Mouse (Mus musculus) NIH3T3 (cell line): ENCODE results near the gene 1700013G24Rik.

Experiments
- DNase-seq: peaks from one replicate; pipeline ENCODE4 v3.0.0-alpha.2; 2012; ENCODE audit warnings: low read depth

Gene 1700013G24Rik

GRCm38 (mm10) chr4:137476065-137476760, 23.1 kb downstream of the 1700013G24Rik start:
- DNase-seq = peak; percentile 83

- DNase-seq = peak; percentile 82
Measured at GRCm38 (mm10) chr4:137476761-137477237, 23.7 kb downstream of the 1700013G24Rik start.

GRCm38 (mm10) chr4:137477611-137478010, 24.5 kb downstream of the 1700013G24Rik start:
- DNase-seq = no peak

DNA sequence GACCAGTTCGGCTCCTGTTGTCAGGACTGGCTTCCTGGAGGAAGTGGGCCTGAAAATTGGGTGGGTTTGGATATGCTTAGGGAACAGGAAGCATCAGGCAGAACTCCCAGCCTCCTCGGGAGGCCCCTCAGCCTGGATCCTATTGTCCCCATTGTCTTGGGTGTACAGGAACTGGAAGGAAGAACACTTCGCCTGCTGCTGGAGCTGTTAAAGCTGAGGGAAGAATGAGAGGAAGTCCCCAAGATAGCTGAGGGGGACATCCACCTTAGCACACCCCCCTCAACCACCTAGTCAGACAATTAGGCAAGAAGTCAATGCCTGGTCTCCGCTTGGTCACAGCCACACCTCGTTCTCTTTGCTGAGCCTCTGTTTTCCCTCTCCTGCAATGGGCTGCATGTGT, 25.2 kb downstream of the 1700013G24Rik start:
- no peak for DNase-seq

GRCm38 (mm10) chr4:137479757-137480156, 26.7 kb downstream of the 1700013G24Rik start:
- DNase-seq = no peak

DNA sequence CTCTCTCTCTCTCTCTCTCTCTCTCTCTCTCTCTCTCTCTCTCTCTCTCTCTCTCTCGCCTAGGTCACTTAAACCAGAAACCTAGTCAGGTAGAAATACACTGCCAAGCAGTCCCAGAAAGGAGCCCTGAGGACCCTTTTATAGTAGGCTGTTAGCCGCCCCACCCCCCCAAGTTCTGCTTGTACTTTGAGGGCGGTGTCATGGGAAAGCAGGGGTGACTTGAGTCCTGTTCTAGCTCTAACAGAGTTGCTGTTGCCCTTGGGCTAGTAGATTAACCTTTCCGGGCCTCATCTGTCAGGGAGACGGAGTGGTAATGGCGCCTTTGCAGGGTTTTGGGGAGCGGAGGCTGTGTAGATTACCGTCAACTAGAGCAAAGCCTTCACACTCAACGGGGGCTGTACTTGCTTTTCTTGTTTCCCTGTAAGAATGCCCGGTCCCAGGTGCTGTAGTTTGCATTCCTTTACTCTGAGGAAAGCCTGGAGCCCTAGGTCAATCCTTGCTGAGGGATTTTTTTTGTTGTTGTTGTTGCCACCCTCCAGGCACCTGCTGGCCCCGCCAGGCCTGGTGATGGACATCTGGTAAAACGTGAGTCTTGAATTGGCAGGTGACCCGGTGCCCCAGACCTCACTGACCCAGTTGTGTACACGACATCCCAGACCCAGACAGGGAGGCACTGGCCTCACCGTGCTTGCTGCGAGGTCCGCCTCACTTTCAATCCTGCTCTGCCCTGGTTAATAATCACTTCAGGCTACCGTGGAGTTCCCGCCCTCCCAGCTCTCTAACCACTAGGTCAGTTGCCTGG, 27.3 kb downstream of the 1700013G24Rik start:
- no peak for DNase-seq

GRCm38 (mm10) chr4:137480993-137481340, 27.9 kb downstream of the 1700013G24Rik start:
- no peak for DNase-seq

GRCm38 (mm10) chr4:137481381-137482030, 28.4 kb downstream of the 1700013G24Rik start:
- DNase-seq = no peak

GRCm38 (mm10) chr4:137483871-137484270, 30.8 kb downstream of the 1700013G24Rik start:
- DNase-seq = no peak

GRCm38 (mm10) chr4:137484586-137484985, 31.5 kb downstream of the 1700013G24Rik start:
- peak; percentile 61 for DNase-seq

DNA sequence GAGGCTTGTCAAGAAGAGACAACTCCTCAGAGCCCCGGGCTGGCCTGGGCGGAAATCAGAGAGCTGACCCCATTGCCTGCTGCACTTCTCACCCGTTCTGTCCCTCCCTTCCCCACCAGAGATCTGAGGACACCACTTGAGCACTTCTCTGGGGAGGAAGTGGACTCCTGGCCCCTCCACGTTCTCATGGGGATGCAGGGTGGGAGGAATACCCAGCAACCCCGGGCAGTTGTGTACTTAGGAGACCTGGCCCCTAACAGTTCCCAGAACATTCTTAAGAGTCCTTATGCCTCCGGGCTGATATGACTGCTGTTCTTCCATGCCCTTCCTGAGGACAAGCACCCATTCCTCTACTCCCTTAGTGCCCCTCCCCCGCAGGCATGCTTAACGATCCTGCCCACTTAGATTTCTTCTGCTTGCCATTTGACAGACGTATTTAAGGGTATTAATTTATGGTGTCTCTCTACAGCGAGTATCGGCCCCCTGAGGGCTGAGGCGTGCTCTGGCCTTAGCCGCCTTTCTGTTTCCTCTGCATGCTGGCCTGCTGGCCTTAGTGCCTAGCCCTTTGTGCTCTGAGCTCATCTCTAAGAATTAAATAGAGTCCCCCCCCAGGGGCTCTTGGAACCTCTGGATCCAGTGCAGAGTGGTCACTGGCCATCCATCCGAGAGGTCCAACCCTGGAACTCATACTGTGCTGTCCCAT, 32.3 kb downstream of the 1700013G24Rik start:
- no peak for DNase-seq

- peak; percentile 44 for DNase-seq
Measured at GRCm38 (mm10) chr4:137486081-137487014, 33.3 kb downstream of the 1700013G24Rik start.

DNA sequence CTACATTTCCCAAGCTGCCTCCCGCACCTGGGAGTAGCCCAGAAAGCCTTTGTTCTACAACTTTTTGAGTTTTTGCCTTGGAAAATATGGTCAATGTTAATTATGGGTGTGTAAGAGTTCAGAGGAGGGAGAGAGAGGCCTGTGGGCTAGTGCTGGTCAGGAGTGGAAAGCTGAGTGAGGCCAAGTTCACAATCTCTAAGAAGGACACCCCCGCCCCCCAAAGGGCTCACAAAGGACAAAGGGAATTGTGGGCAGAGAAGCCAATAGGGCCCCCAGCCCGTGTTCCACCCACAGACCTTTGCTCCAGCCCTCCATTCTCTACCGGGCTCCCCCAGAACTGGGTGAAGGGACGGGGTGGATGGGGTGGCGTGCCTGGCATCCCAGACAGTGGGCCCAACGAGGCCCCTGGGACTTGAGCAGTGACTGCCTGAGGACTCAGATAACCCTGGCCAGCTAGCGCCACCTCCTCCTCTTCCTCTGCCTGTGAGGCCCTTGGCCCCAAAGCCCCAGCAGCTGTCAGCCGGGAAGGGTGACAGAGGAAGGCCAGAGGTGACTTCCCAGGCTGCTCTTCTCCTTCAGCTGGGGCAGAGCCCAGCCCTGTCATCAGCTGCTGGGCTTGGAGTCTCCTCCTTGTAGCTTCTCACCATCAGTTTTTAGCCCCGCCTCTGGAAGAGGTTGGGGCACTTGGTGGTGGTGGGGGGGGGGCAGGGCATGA, 34.4 kb downstream of the 1700013G24Rik start:
- DNase-seq = no peak

DNA sequence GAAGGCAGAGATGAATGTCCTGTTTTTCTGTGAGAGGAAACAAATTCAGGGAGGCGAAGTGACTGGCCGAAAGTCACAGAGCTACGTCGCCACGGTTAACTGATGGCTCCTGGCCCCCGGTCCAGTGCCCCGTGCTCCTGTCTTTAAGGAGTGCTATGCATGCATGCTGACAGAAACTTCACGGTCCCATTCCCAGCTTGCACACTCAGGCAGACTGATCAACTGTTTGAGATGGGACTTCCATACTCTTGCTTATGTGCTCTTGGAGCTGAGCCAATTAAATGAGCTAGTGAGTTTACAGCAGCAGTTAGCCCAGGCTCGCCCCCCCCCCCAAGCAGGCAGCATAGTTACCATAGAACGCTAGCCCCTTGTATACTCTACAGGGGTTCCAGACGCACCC, 35.0 kb downstream of the 1700013G24Rik start:
- no peak for DNase-seq

DNA sequence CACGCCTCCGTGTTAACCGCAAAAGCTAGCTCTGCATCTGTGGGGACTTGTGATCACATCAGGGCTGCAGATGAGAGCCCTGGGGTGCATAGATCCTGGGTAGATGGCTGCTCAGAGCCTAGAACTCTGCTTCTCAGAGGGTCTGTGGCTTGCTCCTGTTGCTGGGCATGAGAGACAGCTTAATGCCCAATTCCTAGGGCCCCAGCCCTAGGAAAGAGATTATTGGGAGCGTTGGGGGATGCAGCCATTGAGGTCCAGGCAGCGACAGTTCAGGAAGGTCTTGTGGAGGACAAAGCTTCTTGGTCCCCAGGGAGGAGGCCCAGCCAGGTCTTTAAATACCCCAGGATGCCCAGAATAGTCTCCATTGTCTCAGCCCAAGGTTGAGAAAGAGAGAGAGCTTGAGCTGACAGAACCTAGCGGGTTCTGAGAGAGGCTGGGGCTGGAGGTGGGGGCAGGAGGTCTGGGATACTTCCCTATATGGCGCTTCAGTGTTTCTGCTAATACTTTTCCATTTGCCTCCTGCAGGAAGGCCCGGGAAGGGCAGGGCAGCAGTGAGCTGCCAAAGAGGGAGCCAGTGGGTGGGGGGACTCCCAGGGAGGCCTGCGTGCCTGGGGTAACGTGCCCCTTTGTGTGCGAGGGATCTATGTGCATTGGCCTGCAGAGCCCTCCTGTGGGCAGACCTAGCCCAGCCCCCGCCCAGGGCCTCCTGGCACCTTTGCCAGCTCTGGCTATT, 35.7 kb downstream of the 1700013G24Rik start:
- DNase-seq = peak; percentile 63

DNA sequence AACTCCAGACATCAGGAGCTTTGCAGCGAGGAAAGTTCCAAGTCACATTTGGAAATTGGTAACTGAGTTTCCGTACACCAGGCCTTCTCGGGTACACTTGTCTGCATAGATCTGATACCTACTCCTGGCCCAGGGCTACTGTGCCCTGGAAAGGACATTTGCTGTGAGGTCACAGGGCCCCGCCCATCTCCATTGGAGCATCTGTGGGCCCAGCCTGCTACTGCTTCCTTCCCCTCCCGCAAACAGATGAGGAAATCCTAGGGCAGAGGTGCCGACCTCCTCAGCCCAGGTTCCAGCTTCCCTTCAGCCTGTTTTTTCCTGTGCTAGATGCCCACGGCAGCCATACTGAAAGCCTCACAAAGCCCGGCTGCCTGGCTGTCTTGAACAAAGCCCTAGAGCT, 36.9 kb downstream of the 1700013G24Rik start:
- DNase-seq = no peak

- DNase-seq = peak; percentile 6
Measured at GRCm38 (mm10) chr4:137492563-137492962, 39.5 kb downstream of the 1700013G24Rik start.

GRCm38 (mm10) chr4:137493187-137493586, 40.1 kb downstream of the 1700013G24Rik start:
- no peak for DNase-seq

GRCm38 (mm10) chr4:137494751-137495500, 41.8 kb downstream of the 1700013G24Rik start:
- peak; percentile 88 for DNase-seq
